Mouse (Mus musculus) skeletal muscle tissue, adult 2 months (tissue): ENCODE results near the gene Smad3.
A peak's percentile ranks its signal among the peaks of the same experiment; 100 is the strongest.

Experiments
- DNase-seq: peaks from one replicate; pipeline ENCODE4 v3.0.0-alpha.2; 2012; ENCODE audit warnings: low read depth, low spot score

Gene Smad3

DNA sequence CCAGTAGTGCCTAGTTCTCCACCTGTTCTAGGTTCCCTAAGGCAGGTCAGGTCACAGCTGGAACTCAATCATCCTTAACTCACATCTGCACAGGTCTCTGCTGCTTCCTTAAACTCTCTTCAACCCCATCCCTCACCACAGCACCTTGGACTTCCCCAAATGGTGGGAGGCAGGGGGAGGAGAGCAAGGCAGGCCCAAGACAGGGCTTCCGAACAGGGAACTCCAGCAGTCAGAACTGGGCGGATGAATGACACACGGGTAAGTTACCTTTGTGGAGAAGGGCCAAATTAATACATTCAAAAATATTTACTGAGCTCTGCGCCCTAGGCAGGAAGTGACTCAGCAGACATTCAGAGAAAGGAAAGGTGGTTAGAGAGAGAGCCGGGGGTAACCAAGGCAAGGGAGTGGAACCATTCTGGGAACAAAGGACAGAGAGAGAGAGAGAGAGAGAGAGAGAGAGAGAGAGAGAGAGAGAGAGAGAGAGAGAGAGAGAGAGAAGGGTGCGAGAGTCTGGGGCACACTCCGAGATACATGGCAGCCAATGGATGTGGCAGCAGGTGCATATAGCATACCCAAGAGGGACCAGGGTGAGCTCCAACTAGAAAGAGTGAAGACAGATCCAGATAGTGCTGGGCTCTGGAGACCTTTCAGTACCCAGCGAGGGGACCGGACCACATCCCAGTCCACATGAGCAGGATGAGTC lies 36.1 kb downstream of the Smad3 start:
- no peak for DNase-seq

DNA sequence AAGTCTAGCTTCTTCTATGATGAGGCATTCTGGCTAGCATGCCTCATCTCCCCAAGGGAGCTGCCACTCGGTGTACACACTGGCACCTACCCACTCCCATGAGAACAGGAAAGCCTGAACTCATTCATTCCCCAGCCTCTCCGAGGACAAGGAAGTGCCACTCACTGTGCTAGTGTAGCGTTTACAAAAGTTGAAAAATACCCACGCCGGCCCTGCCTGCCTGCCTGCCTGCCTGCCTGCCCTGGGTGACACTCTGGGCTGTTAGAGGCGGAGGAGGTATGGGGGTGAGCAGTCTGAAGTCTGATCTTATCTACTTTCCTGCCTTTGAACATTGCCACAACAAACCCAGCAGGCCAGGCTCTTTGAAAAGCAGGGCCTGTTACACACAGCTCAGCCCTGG lies 37.1 kb downstream of the Smad3 start:
- no peak for DNase-seq

- DNase-seq: no peak
These were observed 37.9 kb downstream of the Smad3 start for GRCm38 (mm10) chr9:63719770-63720440.

- DNase-seq: no peak
These were observed 38.9 kb downstream of the Smad3 start for GRCm38 (mm10) chr9:63718735-63719358.

DNA sequence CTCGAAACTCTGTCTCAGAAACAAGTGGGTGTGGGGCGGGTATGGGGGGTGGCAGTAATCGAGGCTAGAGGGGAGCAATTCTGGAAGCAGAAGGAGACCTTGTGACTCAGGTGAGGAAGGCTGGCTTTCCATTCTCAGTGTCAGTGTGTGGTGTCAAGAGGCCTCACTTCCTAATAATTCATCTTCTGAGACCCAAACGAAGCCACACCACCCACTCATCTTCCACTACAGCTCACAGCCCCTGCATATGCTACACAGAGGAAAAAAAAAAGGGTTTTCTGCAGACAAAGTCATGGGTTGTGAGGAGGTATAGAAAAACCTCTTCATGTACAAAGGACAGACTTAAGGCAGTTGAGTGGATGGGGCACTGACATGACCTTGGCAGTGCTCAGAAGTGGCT lies 39.6 kb downstream of the Smad3 start:
- no peak for DNase-seq

- no peak for DNase-seq
These were observed 40.3 kb downstream of the Smad3 start for GRCm38 (mm10) chr9:63717474-63718005.

DNA sequence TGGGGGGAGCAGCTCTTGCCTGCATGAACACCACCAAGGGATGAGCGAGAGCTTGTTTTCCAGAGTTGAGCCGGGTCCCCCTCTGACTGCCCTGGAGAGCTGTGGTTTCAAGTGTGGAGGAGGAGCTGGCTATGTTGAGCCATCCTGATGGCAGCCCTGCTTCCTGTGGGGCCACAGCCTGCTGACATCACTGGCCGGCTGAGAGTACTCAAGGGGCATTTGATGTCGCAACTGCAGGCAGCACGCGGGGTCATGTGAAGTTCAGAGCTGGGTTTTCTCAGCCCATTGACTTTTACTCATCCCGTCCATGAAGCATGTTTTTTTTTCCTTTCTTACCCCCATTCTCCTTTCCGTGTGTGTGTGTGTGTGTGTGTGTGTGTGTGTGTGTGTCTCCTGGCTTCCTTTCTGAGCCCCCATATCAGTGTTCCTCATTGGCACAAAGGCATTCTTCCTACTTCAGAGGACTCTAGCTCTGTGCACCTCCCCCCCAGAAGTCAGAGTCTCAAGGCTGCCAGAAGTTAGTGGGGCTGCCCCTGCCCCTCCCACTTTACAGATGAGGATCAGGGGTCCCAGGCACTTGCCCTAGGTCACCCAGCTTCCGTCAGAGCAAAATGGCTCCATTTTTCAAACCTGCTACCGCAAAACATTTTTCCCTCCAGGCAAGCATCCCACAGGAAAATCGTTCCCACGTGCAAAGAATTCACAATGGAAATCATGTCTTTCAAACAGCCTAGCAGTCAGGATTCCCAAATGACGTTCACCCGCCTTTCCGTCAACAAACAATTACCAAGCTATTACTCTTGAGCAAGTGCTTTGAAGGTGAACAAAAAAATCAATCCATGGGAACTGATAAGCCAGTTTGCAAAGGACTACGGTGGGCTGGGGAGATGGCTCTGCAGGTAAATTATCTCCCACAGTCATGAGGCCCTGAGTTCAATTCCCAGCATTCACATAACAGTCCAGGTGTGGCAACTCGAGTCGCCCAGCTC lies 41.4 kb downstream of the Smad3 start:
- peak; percentile 84 for DNase-seq

DNA sequence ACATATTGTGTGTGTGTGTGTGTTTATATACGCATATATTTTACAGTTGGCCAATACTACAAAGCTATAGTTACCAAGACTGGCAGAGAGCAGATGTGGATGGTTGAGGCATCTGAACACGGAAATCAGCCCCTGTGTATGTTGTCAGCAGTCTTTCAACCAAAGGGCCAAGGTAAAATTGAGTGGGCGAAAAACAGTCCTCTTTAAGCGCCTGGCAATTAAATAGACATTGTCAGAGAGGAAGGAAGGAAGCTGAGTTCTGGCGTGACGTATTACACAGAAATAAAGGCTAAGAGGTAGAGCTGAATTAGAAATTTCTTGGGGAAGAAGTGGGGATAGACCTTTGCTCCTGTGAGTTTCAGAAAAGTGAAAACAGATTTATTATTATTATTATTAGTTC lies 43.2 kb downstream of the Smad3 start:
- DNase-seq: no peak

DNA sequence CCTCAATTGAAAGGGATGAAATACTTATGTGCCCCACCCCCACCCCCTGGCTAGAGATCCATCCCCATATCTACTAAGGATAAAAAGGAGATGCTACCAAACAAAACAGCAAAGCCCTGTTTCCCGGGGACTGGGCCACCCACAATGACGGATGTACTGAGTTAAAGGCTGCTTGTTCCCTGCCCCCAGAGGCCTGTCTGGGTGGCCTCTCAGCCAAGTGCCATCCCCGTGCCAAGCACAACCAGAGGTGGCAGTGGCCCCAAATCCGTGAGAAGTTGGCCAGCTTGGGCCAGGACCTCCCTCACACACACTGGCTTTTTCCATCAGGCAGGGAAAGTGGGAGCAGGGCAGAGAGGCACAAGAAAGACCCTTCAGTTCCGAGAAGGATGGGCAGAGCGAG lies 45.0 kb downstream of the Smad3 start:
- no peak for DNase-seq

DNA sequence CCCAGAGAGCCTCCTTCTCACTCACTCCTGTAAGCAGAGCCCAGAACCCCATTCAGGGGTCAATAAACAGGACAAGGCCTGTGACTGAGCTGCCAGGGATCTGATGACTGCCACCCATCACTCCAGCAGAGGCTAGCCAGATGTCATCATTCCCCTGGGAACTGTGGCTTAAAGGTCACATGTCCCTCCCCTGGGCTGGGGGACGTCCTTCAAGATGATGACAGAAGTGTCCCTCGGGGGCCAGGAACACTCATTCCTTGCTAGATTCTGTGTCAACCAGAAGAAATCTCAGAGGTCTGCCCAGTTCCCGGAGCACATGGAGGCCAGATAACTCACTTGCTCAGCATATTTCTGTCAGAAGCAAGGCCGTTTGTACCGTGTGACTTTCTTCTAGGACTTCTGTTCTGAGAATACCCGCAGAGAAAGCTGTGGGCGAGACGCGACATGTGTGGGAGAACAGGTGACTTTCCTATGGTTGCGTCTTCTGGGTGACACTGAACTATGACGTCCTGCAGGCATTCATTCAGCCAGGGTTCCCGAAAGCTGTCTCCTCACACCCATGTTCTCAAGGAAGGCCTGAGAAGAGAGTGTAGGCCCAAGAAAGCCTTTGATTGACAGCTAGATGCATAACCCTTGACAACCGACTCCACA lies 46.1 kb downstream of the Smad3 start:
- peak; percentile 85 for DNase-seq

- DNase-seq: no peak
These were observed 47.9 kb downstream of the Smad3 start for GRCm38 (mm10) chr9:63709857-63710256.

DNA sequence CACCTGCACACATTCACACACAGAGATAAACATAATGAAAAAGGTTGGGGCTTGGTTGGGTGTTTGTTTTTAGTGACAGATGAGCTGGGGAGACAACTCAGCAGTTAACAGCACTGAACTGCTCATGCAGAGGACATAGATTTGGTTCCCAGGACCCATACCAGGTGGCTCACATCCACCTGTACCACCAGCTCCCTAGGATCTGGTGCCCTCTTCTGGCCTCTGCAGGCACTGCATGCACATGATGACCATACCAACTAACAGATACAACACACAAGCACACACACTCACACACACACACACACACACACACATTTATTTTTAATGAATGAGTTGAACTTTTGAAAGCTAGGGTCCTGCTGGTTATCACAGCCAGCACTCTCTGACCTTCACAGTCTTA lies 48.5 kb downstream of the Smad3 start:
- DNase-seq: no peak

DNA sequence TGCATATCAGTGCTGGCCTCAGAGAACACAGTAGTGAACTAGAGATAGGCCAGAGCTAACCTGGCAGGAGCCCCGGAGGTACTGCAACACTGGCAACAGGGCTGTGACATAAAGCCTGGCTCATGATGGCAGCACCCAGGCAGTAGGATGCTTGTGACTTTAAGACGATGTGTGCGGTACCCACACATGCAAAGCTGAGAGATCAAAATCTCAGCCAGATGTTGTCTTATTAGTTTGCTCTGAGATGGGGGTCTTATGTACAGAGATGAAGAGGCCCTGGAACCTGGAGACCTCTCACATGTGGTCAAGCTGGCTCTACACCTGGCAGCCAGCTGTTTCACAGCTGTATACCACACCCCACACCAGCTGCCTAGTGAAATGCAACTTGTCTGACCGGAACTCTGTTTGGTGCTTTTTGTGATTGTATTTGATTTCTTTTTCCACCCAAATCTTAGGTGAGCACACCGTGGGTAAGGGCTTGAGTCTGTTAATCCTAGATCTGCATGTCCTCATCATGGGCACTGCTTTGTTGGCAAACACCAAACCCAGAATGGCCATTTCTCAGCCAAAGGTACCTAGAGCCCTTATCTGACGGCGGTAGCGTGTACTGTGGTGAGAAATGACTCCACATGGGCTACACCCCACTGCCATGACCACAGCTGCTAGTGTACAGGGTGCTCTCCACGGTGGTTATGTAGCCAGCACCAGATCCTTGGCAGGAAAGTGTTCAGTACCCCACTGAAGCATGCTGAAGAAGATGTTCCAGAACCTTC lies 49.8 kb downstream of the Smad3 start:
- no peak for DNase-seq

- DNase-seq: peak; percentile 86
These were observed 51.6 kb downstream of the Smad3 start for GRCm38 (mm10) chr9:63706152-63706733.

GRCm38 (mm10) chr9:63704979-63705751 lies 52.6 kb downstream of the Smad3 start:
- no peak for DNase-seq

GRCm38 (mm10) chr9:63704131-63704530 lies 53.7 kb downstream of the Smad3 start:
- DNase-seq: no peak

- no peak for DNase-seq
These were observed 54.5 kb downstream of the Smad3 start for GRCm38 (mm10) chr9:63703236-63703785.

DNA sequence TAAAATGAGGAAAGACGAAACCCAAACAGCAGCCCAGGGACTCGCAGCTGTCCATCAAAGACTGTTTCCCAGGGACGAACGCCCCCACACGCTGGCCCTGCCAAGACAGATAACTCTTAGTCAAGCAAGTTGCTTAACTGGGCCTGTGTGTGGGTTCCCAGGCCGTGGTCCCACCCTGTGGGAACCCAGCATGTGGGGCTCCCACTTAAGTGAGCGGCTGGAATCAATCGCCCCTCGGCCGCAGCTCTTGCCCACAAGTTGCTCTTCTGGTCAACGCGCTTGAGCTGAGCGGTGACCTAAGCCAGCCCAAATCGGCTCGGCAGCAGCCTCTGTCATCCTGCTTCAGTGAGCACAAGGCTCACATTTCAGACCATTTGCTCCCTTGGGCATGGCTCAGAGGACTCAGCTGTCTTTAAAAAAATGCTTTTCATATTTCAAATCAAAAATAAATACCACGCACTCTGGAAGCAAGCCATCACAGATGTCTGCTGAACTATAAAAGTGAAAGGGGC lies 55.2 kb downstream of the Smad3 start:
- peak; percentile 84 for DNase-seq

GRCm38 (mm10) chr9:63701957-63702309 lies 55.9 kb downstream of the Smad3 start:
- DNase-seq: no peak
